Mouse (Mus musculus) hindbrain, embryonic 14.5 days (tissue): ENCODE data around the gene Palmd. TPM values are rescaled to one million over a fixed set of nuclear protein-coding genes. Genes with fewer than 3 reads are reported as not detected.
A peak's percentile ranks its signal among the peaks of the same experiment; 100 is the strongest.

Experiments used
- ATAC-seq: fragments of 200-750 bp; cut with Nextera tagmentation; 2 replicates; pipeline ENCODE4 v1.8.0; 2017; ENCODE audit warnings: moderate number of reproducible peaks, mild to moderate bottlenecking, moderate TSS enrichment, moderate library complexity; ENCODE audit not compliant: low FRiP score
- DNase-seq: peaks from one replicate; pipeline ENCODE4 v3.0.0-alpha.2; 2015; ENCODE audit warnings: low spot score
- H3K27ac ChIP-seq: fragments of 300-500 bp; sonication (generic); 2 replicates; pipeline ENCODE4 v1.5.1; 2014; ENCODE audit warnings: mild to moderate bottlenecking, moderate library complexity
- H3K27me3 ChIP-seq: fragments of 300-500 bp; sonication (generic); 2 replicates; pipeline ENCODE4 v1.6.1; 2014; ENCODE audit warnings: mild to moderate bottlenecking, low read length, mixed read lengths; ENCODE audit not compliant: control insufficient read depth, insufficient read depth
- H3K36me3 ChIP-seq: fragments of 300-500 bp; sonication (generic); replicated peaks from 2 replicates; pipeline ENCODE4 v1.6.1; 2014; ENCODE audit not compliant: control insufficient read depth, insufficient read depth
- H3K4me1 ChIP-seq: fragments of 300-500 bp; sonication (generic); replicated peaks from 2 replicates; pipeline ENCODE4 v1.6.1; 2014; ENCODE audit warnings: antibody characterized with exemption, low read length, mixed read lengths; ENCODE audit not compliant: control insufficient read depth, insufficient read depth
- H3K4me2 ChIP-seq: fragments of 300-500 bp; sonication (generic); replicated peaks from 2 replicates; pipeline ENCODE4 v1.6.1; 2014; ENCODE audit warnings: mild to moderate bottlenecking, moderate library complexity
- H3K4me3 ChIP-seq: fragments of 300-500 bp; sonication (generic); replicated peaks from 2 replicates; pipeline ENCODE4 v1.5.1; 2014; ENCODE audit warnings: mild to moderate bottlenecking, low read length
- H3K9ac ChIP-seq: fragments of 300-500 bp; sonication (generic); 2 replicates; pipeline ENCODE4 v1.6.1; 2014
- H3K9me3 ChIP-seq: fragments of 300-500 bp; sonication (generic); 2 replicates; pipeline ENCODE4 v1.6.1; 2016; ENCODE audit warnings: low read length; ENCODE audit not compliant: control insufficient read depth
- WGBS: fragments of 180-500 bp; shearing (Covaris S2); extraction: QIAGEN DNeasy Blood & Tissue Kit; methylation state at CpG from one replicate; pipeline ENCODE4 v1.1.7; 2014; 5-methylcytosine and 5-hydroxymethylcytosine counted together
- polyA plus RNA-seq: library from polyadenylated mRNA; unstranded; fragments of >200 nt; fragmentation: Nextera tagmentation; extraction: Ambion mirVana; gene quantifications from 2 replicates; pipeline ENCODE4 v1.2.1, GENCODE M21; 2014

The Palmd gene
- polyA plus RNA-seq, 1 experiment from 2014 or later: 9.5 TPM

GRCm38 (mm10) chr3:116986451-116986850, 17.7 kb upstream of the Palmd start:
- ATAC-seq: no peak
- DNase-seq: no peak
- Histone ChIP-seq H3K27ac (no peak overlapping the region), H3K27me3 (no peaks in the 10 kb centered on the region), H3K9me3 (no peaks in the 10 kb centered on the region), H3K4me2 (no peak overlapping the region), H3K9ac (no peak overlapping the region), H3K4me1 (peaks cover 8% of the 10 kb centered on the region; the same call in 1 of the 2 replicates), H3K36me3 (no peaks in the 10 kb centered on the region), H3K4me3 (no peak overlapping the region)
- WGBS: 62% methylated on average over 2 of the region's 2 CpGs

- H3K4me3 ChIP-seq: no peak overlapping the region
- no peak overlapping the region for H3K27ac ChIP-seq
- ATAC-seq (no peak), DNase-seq (no peak)
- no peaks in the 10 kb centered on the region for H3K36me3 ChIP-seq
- no peaks in the 10 kb centered on the region for H3K27me3 ChIP-seq
- no peak overlapping the region for H3K4me2 ChIP-seq
- no peaks in the 10 kb centered on the region for H3K9me3 ChIP-seq
- WGBS: 67% methylated on average over 1 of the region's 1 CpGs
- H3K9ac ChIP-seq: no peak overlapping the region
- peaks cover 8% of the 10 kb centered on the region; the same call in 1 of the 2 replicates for H3K4me1 ChIP-seq
Measured at GRCm38 (mm10) chr3:116985741-116986140, 17.0 kb upstream of the Palmd start.

- H3K27me3 ChIP-seq: no peaks in the 10 kb centered on the region
- no peaks in the 10 kb centered on the region for H3K36me3 ChIP-seq
- no peak overlapping the region for H3K9ac ChIP-seq
- H3K27ac ChIP-seq: 0 out of 2 replicates have a peak overlapping the region, but pooled peaks have one; percentile 32
- ATAC-seq: peak; percentile 80; the same call in 1 of the 2 replicates
- H3K4me1 ChIP-seq: peaks cover 8% of the 10 kb centered on the region; the same call in 1 of the 2 replicates
- WGBS: 23% methylated on average over 1 of the region's 1 CpGs
- no peak for DNase-seq
- H3K9me3 ChIP-seq: no peaks in the 10 kb centered on the region
- H3K4me2 ChIP-seq: no peak overlapping the region
- H3K4me3 ChIP-seq: no peak overlapping the region
Measured at GRCm38 (mm10) chr3:116985042-116985455, 16.3 kb upstream of the Palmd start.

GRCm38 (mm10) chr3:116981811-116982575, 13.2 kb upstream of the Palmd start:
- no peak for ATAC-seq
- WGBS: 75% methylated on average over 9 of the region's 9 CpGs

GRCm38 (mm10) chr3:116969786-116970185, 999 bp upstream of the Palmd start:
- H3K27ac ChIP-seq: no peak overlapping the region
- H3K36me3 ChIP-seq: no peaks in the 10 kb centered on the region
- H3K9me3 ChIP-seq: no peaks in the 10 kb centered on the region
- H3K4me1 ChIP-seq: peaks cover 8% of the 10 kb centered on the region; the same call in 1 of the 2 replicates
- DNase-seq (no peak), ATAC-seq (no peak)
- no peak overlapping the region for H3K4me2 ChIP-seq
- no peak overlapping the region for H3K9ac ChIP-seq
- WGBS: 38% methylated on average over 5 of the region's 5 CpGs
- H3K4me3 ChIP-seq: no peak overlapping the region
- H3K27me3 ChIP-seq: no peaks in the 10 kb centered on the region

More at GRCm38 (mm10) chr3:116981811-116982575, 13.2 kb upstream of the Palmd start:
- Histone ChIP-seq H3K4me1 (peaks cover 8% of the 10 kb centered on the region; the same call in 1 of the 2 replicates), H3K27me3 (no peaks in the 10 kb centered on the region), H3K9ac (no peak overlapping the region), H3K9me3 (peaks cover 5% of the 10 kb centered on the region), H3K4me3 (no peak overlapping the region), H3K36me3 (no peaks in the 10 kb centered on the region), H3K27ac (no peak overlapping the region), H3K4me2 (no peak overlapping the region)
- DNase-seq: no peak

- peak overlapping the region; percentile 65 for H3K9ac ChIP-seq
- peak overlapping the region; percentile 39 for H3K4me3 ChIP-seq
- peaks cover 8% of the 10 kb centered on the region; the same call in 1 of the 2 replicates for H3K4me1 ChIP-seq
- peak overlapping the region; percentile 72; the same call in 1 of the 2 replicates for H3K27ac ChIP-seq
- H3K36me3 ChIP-seq: no peaks in the 10 kb centered on the region
- peak overlapping the region; percentile 58 for H3K4me2 ChIP-seq
- 22% methylated on average over 5 of the region's 5 CpGs for WGBS
- ATAC-seq: no peak
- H3K27me3 ChIP-seq: no peaks in the 10 kb centered on the region
- no peaks in the 10 kb centered on the region for H3K9me3 ChIP-seq
- no peak for DNase-seq
Measured at GRCm38 (mm10) chr3:116969003-116969402, 216 bp upstream of the Palmd start.

- peak within 1 kb of the TSS; percentile 72 for H3K27ac ChIP-seq
- peak within 1 kb of the TSS; percentile 39 for H3K4me3 ChIP-seq
- peak within 1 kb of the TSS; percentile 58 for H3K4me2 ChIP-seq
- DNase-seq: no peak
- no peaks in the 10 kb centered on the region for H3K27me3 ChIP-seq
- H3K4me1 ChIP-seq: peaks cover 8% of the 10 kb centered on the region; the same call in 1 of the 2 replicates
- H3K9me3 ChIP-seq: no peaks in the 10 kb centered on the region
- ATAC-seq: no peak
- peak within 1 kb of the TSS; percentile 65 for H3K9ac ChIP-seq
- no peaks in the 10 kb centered on the region for H3K36me3 ChIP-seq
- WGBS: 71% methylated on average over 4 of the region's 4 CpGs
Measured at GRCm38 (mm10) chr3:116967967-116968366, 820 bp downstream of the Palmd start, which contains the start of gene 4930455H04Rik. Gene 4930455H04Rik, plus strand, starts transcription at chr3:116968267.

GRCm38 (mm10) chr3:116967436-116967835, 1.4 kb downstream of the Palmd start:
- H3K4me1 ChIP-seq: peaks cover 8% of the 10 kb centered on the region; the same call in 1 of the 2 replicates
- peak overlapping the region; percentile 58 for H3K4me2 ChIP-seq
- DNase-seq (no peak), ATAC-seq (no peak)
- 86% methylated on average over 6 of the region's 6 CpGs for WGBS
- H3K9me3 ChIP-seq: no peaks in the 10 kb centered on the region
- no peaks in the 10 kb centered on the region for H3K36me3 ChIP-seq
- no peaks in the 10 kb centered on the region for H3K27me3 ChIP-seq
- H3K27ac ChIP-seq: no peak overlapping the region
- no peak overlapping the region for H3K9ac ChIP-seq
- peak overlapping the region; percentile 39; the same call in 1 of the 2 replicates for H3K4me3 ChIP-seq

- Histone ChIP-seq H3K4me1 (peaks cover 8% of the 10 kb centered on the region; the same call in 1 of the 2 replicates), H3K27ac (no peak overlapping the region), H3K36me3 (no peaks in the 10 kb centered on the region), H3K9me3 (no peaks in the 10 kb centered on the region), H3K9ac (no peak overlapping the region), H3K4me3 (0 out of 2 replicates have a peak overlapping the region, but pooled peaks have one; percentile 39), H3K4me2 (peak overlapping the region; percentile 58), H3K27me3 (no peaks in the 10 kb centered on the region)
- DNase-seq (no peak), ATAC-seq (no peak)
- WGBS: 56% methylated on average over 6 of the region's 6 CpGs
Measured at GRCm38 (mm10) chr3:116966800-116967199, 2.0 kb downstream of the Palmd start.
